Mouse (Mus musculus) heart, embryonic 11.5 days (tissue): ENCODE measurements around the gene Pkdrej. TPM values are rescaled to one million over a fixed set of nuclear protein-coding genes. Genes with fewer than 3 reads are reported as not detected.
"Not testable (repeated sequence)": the region's sequence is repeated elsewhere in the genome, so short reads cannot be mapped to it uniquely, and the experiment has no call there.

Experiments
- ATAC-seq: fragments of 200-750 bp; cut with Nextera tagmentation; replicated peaks from 2 replicates; pipeline ENCODE4 v1.8.0; 2017; ENCODE audit warnings: moderate library complexity; ENCODE audit not compliant: insufficient number of reproducible peaks, low FRiP score, low TSS enrichment
- H3K27ac ChIP-seq: fragments of 300-500 bp; sonication (generic); 2 replicates; pipeline ENCODE4 v1.5.1; 2014; ENCODE audit warnings: mild to moderate bottlenecking, low read depth, low read length
- H3K27me3 ChIP-seq: fragments of 300-500 bp; sonication (generic); 2 replicates; pipeline ENCODE4 v1.6.1; 2014; ENCODE audit warnings: mild to moderate bottlenecking, low read length, mixed read lengths; ENCODE audit not compliant: control insufficient read depth, insufficient read depth
- H3K36me3 ChIP-seq: fragments of 300-500 bp; sonication (generic); 2 replicates; pipeline ENCODE4 v1.6.1; 2014; ENCODE audit warnings: mild to moderate bottlenecking, low read length, moderate library complexity, mixed read lengths; ENCODE audit not compliant: control insufficient read depth, insufficient read depth
- H3K4me1 ChIP-seq: fragments of 300-500 bp; sonication (generic); 2 replicates; pipeline ENCODE4 v1.6.1; 2014; ENCODE audit warnings: low read length; ENCODE audit not compliant: control insufficient read depth, insufficient read depth
- H3K4me2 ChIP-seq: fragments of 300-500 bp; sonication (generic); 2 replicates; pipeline ENCODE4 v1.6.1; 2014; ENCODE audit warnings: mild to moderate bottlenecking, moderate library complexity
- H3K4me3 ChIP-seq: fragments of 300-500 bp; sonication (generic); 2 replicates; pipeline ENCODE4 v1.5.1; 2014; ENCODE audit warnings: low read depth, low read length
- H3K9ac ChIP-seq: fragments of 300-500 bp; sonication (generic); 2 replicates; pipeline ENCODE4 v1.6.1; 2014; ENCODE audit warnings: mild to moderate bottlenecking, low read depth, low read length, moderate library complexity
- H3K9me3 ChIP-seq: fragments of 300-500 bp; sonication (generic); replicated peaks from 2 replicates; pipeline ENCODE4 v1.6.1; 2016; ENCODE audit warnings: low read length; ENCODE audit not compliant: control insufficient read depth
- WGBS: fragments of 180-500 bp; shearing (Covaris S2); extraction: QIAGEN DNeasy Blood & Tissue Kit; methylation state at CpG from one replicate; pipeline ENCODE4 v1.1.7; 2014; ENCODE audit not compliant: insufficient replicate concordance; 5-methylcytosine and 5-hydroxymethylcytosine counted together
- polyA plus RNA-seq: library from polyadenylated mRNA; unstranded; fragments of >200 nt; fragmentation: Nextera tagmentation; extraction: Ambion mirVana; gene quantifications from 2 replicates; pipeline ENCODE4 v1.2.1, GENCODE M21; 2014

The Pkdrej gene
- 0.14 TPM in 2 replicates for polyA plus RNA-seq

DNA sequence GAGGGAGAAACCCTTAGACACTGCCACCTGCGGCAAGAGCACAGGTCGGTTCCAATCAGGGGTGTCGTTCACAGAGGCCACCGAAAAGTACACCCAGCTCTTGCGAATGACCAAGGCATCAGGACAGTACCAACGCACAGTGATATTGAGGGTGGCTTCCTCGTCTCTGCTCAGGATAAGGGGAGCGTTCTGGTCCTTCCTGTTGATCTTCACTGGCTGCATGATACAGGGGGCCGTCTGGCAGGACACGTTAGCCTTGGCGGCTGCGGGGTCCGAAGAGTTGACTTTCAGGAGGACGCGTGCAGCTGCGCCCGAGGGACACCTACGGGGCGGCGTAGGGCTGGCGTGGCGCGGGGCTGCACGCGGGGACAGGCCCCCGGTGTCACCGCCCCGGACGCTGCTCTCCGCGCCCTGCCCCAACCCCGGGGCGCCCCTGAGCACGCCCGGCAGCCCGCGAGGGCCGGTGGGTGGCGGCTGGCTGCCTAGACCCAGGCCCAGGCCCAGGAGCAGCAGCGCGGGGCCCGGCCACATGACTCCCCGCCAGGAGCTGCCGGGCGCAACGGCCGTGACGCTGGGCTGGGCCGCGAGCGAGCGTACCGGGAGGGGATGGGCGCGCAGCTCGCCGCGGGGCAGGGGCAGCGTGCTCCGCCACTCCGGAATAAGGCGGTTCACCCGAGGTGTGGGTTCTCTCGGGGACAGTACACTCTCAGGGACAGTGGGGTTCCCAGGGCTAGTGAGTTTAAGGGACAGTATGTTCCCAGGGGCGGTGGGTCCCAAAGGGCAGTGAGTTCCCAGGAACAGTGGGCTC lies at the start of gene Pkdrej:
TSS of gene Pkdrej (minus strand) at position 532 of the 808 bp plus-strand sequence.
- H3K4me2 ChIP-seq: peak within 1 kb of the TSS; percentile 97
- peak within 1 kb of the TSS; percentile 78 for H3K9ac ChIP-seq
- H3K4me3 ChIP-seq: peak within 1 kb of the TSS; percentile 59
- H3K27me3 ChIP-seq: peaks cover 17% of the 10 kb centered on the region
- H3K4me1 ChIP-seq: no peaks in the 10 kb centered on the region
- H3K27ac ChIP-seq: no peak within 1 kb of the TSS
- H3K36me3 ChIP-seq: no peaks in the 10 kb centered on the region
- H3K9me3 ChIP-seq: no peaks in the 10 kb centered on the region
- WGBS: under 1% methylated on average over 57 of the region's 65 CpGs
- peak; percentile 22; the same call in 1 of the 2 replicates for ATAC-seq

DNA sequence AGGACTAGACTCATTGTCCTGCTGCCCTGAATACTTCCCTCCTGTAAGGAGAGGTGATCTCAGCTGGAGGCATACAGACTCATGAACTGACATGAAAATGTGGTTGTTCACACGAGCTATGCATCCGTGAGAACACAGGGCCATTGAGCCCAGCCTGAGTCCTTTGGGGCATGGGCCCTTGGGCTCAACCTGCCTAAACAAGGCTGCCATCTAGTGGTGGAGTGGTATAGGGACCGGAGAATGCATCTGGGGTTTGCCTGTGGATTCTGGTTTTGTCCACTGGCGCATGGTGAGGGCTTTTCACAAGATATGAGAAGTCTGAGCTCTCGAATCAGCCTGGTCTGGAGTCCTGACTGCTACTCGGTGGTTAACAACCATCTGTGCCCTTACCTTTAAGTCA lies 46.2 kb upstream of the Pkdrej start:
- no peaks in the 10 kb centered on the region for H3K27me3 ChIP-seq
- no peak for ATAC-seq
- H3K4me1 ChIP-seq: no peaks in the 10 kb centered on the region
- no peak overlapping the region for H3K4me3 ChIP-seq
- no peak overlapping the region for H3K27ac ChIP-seq
- H3K9ac ChIP-seq: no peak overlapping the region
- no peak overlapping the region for H3K4me2 ChIP-seq
- H3K36me3 ChIP-seq: peaks cover 43% of the 10 kb centered on the region
- no peaks in the 10 kb centered on the region for H3K9me3 ChIP-seq
- 55% methylated on average over 6 of the region's 6 CpGs for WGBS

DNA sequence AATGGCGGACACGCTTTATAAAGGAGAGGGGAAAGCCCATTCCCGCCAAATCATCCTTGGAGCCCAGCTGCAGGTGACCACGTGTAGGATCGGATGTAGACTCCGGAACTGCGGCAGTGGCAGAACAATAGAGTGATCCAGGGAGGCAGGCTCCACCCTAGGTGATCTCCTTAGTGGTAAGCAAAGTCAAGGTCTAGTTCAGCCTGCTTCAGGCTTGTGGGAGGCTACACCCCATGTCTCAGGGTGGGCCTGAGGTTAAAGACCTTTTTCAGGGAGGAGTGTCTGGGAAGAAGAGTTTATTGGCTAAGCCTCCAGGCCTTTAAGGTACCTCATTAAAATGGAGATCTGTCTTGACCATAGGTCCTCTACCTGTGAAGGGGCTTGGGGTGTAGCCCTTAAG lies 44.4 kb upstream of the Pkdrej start:
- H3K4me1 ChIP-seq, H3K27ac ChIP-seq, H3K27me3 ChIP-seq, H3K4me2 ChIP-seq, H3K4me3 ChIP-seq, H3K9me3 ChIP-seq, ATAC-seq, H3K9ac ChIP-seq: not testable (repeated sequence)
- WGBS: 92% methylated on average over 7 of the region's 7 CpGs
- peaks cover 42% of the 10 kb centered on the region for H3K36me3 ChIP-seq

DNA sequence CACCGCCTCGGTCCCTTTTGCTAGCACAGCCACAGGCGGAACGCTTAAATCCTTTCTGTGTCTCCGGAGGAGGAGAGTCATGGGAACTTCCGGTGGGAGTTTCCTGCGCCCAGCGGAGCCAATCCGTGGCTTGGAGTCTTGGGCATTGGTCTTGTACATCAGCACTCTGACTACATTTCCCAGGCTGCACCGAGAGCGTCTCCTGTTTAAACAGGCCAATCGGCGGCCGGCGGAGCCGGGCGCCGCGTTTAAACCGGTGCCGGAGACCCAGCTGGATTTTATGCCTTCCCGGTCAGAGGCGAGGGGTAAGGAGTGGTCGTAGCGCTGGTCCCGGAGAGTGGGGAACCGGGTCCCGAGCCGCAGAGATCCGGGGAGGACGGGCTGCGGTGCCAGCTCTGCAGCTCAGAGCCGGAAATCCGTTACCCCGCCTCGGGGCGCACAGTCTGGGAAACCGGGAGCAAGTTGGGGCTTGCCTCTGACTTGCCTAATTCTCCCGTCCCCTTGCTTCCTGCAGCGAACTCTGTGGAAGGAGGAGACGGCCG lies 38.0 kb upstream of the Pkdrej start, which contains the start of gene Gtse1:
TSS of gene Gtse1 (plus strand) at position 256 of the 542 bp plus-strand sequence.
- ATAC-seq: peak; percentile 91
- Histone ChIP-seq H3K4me1 (peaks cover 9% of the 10 kb centered on the region), H3K36me3 (peaks cover 13% of the 10 kb centered on the region; the same call in 1 of the 2 replicates), H3K9me3 (no peaks in the 10 kb centered on the region), H3K4me3 (peak within 1 kb of the TSS; percentile 77), H3K9ac (peak within 1 kb of the TSS; percentile 83), H3K27ac (peak within 1 kb of the TSS; percentile 66), H3K4me2 (peak within 1 kb of the TSS; percentile 90), H3K27me3 (no peaks in the 10 kb centered on the region)
- WGBS: under 1% methylated on average over 42 of the region's 42 CpGs

DNA sequence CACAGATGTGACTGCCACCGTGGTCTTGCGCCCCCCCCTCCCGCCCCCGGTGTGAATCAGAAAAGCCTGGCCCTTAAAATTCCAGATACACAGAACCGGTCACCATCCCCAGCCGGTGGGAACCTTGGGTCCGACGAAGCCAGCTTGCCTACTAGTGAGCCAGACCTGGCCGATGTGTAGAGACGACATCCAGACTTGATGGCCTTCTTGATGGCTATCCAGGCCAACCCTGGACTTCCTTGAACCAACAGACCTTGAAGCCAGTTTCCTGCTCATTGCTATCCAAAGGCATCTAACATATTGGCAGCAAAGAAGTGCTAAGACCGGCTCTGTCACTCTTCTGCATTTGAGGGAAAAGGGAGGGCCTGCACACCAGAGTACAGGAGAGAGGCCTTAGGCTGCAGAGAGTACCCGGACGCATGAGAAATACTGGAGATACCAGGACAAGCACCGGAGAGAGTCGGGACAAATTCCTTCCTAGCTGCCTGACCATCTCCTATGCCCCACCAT lies 37.5 kb upstream of the Pkdrej start:
- peak overlapping the region; percentile 77 for H3K4me3 ChIP-seq
- 12% methylated on average over 15 of the region's 15 CpGs for WGBS
- peaks cover 9% of the 10 kb centered on the region for H3K4me1 ChIP-seq
- no peaks in the 10 kb centered on the region for H3K9me3 ChIP-seq
- peak overlapping the region; percentile 51; the same call in 1 of the 2 replicates for H3K27ac ChIP-seq
- H3K9ac ChIP-seq: peak overlapping the region; percentile 83
- H3K36me3 ChIP-seq: peaks cover 13% of the 10 kb centered on the region; the same call in 1 of the 2 replicates
- H3K4me2 ChIP-seq: peak overlapping the region; percentile 90
- no peaks in the 10 kb centered on the region for H3K27me3 ChIP-seq
- ATAC-seq: peak; percentile 6; the same call in 1 of the 2 replicates

DNA sequence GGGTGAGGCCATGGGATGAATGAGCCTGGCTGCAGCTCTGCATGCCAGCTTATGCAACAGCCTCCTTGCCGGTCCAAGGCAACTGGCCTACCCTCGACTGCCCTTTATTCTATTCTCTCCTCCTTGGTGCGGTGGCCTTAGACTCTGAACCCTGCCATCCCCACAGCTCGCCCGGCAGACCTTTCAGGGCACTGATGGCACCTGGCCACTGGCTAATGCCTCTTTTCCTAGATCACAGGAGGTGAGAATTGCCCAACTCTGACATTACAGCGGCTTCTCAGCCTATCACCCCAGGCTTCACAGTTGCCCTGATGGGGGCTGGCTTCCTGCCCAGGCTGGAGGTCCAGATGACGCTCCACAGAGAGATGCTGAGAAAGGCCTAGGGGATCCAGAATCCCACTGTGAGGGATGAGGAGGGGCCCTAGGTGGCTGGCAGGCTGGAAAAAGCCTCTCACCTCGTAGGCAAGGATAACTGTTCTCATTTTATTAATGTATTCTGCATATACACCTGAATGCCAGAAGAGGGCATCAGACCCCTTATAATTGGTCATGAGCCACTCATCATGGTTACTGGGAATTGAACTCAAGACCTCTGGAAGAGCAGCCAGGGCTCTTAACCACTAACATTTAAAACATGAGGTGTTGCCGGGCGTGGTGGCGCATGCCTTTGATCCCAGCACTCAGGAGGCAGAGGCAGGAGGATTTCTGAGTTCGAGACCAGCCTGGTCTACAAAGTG lies 30.3 kb upstream of the Pkdrej start:
- no peaks in the 10 kb centered on the region for H3K4me1 ChIP-seq
- ATAC-seq: no peak
- 72% methylated on average over 12 of the region's 12 CpGs for WGBS

DNA sequence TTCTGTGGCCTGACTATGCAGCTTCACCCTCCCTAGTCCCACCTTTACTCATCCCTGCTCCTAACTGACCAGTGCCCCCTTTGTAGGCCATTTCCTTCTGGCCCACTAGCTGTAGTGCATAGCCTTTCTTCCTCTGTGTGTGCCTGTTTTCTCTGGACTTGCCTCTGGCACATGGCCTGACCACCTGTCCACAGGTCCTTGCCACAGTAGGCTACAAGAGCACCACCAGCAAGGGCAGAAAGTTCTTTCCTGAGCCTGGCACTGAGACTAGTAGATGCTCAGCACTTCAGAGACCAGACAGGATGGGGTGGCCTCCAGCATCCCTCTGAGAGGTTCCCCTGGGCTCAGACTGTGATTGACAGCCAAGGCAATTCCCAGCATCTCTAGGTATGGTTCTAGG lies 23.5 kb upstream of the Pkdrej start:
- Histone ChIP-seq H3K4me1 (no peaks in the 10 kb centered on the region), H3K4me2 (no peak overlapping the region), H3K27me3 (no peaks in the 10 kb centered on the region), H3K4me3 (no peak overlapping the region), H3K27ac (no peak overlapping the region), H3K9ac (no peak overlapping the region), H3K36me3 (no peaks in the 10 kb centered on the region), H3K9me3 (no peaks in the 10 kb centered on the region)
- no peak for ATAC-seq

More for the DNA sequence above, 30.3 kb upstream of the Pkdrej start:
- Histone ChIP-seq H3K27me3 (peaks cover 2% of the 10 kb centered on the region; the same call in 1 of the 2 replicates), H3K9me3 (no peaks in the 10 kb centered on the region), H3K27ac (no peak overlapping the region), H3K4me3 (no peak overlapping the region), H3K9ac (no peak overlapping the region), H3K4me2 (no peak overlapping the region), H3K36me3 (no peaks in the 10 kb centered on the region)

DNA sequence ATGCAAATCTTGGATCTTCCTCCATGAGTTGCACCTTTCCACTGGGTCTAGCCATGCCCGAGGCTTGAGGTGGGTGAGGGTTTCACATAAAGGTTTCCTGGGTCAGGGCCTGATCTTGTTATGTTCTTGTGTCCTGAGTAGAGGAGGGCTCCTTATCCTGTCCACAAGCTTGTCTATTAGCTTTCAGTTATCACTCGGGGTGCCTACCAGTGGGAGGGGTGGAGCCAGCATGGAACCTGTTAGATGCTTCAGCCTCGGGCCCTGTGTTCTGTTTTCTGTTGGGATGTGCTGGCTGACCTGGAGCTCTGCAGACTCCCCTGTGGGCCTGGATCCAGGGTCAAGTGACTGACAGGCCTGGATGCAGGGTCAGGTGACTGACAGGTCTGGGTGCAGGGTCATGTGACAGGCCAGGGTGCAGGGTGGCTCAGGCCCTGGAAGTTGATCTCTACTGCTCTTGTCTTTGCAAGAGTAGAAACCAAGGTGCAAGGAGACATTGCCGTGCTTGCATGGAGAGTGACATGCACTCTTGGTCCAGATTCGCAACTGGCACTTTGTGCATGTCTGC lies 20.3 kb upstream of the Pkdrej start:
- no peak overlapping the region for H3K4me2 ChIP-seq
- no peak overlapping the region for H3K4me3 ChIP-seq
- H3K27me3 ChIP-seq: no peaks in the 10 kb centered on the region
- no peaks in the 10 kb centered on the region for H3K36me3 ChIP-seq
- no peak overlapping the region for H3K9ac ChIP-seq
- WGBS: 56% methylated on average over 5 of the region's 5 CpGs
- no peaks in the 10 kb centered on the region for H3K4me1 ChIP-seq
- ATAC-seq: no peak
- no peak overlapping the region for H3K27ac ChIP-seq
- H3K9me3 ChIP-seq: no peaks in the 10 kb centered on the region
